Mouse (Mus musculus): Measurements from ENCODE around the gene Vps18. TPM values are rescaled to one million over a fixed set of nuclear protein-coding genes. Genes with fewer than 3 reads are reported as not detected.
A peak's percentile ranks its signal among the peaks of the same experiment; 100 is the strongest.

Vps18 gene
- total RNA-seq, 2 experiments from 2014 or later: 13.4 to 13.7 TPM

DNA sequence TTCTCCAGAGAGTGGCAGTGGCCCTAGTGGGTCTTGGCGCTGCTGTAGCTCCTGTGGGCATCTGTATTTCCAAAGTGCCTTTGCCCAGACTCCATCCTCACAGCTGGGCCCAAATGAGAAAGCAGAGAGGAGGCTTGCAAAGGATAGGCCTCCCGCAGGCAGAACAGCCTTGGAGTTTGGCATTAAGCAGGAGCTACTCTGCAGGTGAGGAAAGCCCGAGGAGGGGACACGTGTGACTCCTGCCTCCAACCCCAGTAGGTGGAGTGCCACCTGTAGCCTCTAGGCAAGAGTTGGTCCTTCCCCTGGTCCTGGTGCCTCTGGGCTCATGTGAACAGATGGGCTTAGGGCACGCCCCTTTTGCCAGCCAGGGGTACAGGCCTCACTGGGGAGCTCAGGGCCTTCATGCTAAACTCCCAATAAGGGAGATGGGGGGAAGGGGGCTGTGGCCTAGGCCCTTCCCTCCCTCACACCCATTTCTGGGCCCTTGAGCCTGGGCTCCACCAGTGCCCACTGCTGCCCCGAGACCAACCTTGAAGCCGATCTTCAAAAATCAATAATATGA is 46.5 kb downstream of the Vps18 start:
- DNase-seq: no peak
- intact Hi-C loops (cut with DNase I): no loop called here

DNA sequence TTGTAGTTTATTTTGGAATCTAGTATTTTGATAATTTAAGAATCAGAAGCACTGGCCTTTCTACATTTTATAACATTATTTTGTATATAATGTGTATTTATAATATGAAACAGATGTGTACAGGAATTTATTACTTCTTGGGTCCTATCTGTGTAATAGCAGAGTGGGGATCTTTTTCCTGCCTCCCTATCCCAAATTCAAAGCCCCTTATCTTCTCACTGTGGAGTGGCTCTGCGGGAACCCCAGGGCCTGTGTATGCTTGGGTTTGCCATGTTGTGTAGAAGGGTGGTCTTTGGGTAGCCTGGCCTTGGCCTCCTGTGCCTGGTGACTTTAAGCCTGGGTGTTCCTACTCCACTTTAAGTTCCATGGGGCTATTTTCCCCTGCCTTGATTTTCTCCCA is 47.0 kb downstream of the Vps18 start:
- no peak for DNase-seq
- intact Hi-C loops (cut with DNase I): no loop called here

DNA sequence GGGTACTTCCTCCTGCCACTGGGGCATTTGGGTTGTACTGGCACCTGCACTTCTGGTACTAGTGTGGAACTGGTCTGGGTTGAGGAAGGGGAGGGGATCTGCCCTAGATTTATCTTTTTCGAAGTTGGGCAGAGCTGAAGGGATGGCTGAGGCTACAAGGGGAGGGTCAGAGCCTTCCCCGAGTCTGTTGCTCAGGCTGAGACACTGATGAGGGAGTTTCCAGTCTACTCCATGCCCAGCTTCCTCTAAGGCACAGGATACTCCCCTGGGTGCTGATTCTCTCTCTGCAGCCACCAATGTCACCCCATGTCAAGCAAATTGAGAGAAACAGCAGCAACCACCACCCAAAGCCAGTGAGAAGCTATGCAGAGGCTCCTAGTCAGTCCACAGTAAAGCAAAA is 47.5 kb downstream of the Vps18 start:
- no peak for DNase-seq
- intact Hi-C loops (cut with DNase I): no loop called here

DNA sequence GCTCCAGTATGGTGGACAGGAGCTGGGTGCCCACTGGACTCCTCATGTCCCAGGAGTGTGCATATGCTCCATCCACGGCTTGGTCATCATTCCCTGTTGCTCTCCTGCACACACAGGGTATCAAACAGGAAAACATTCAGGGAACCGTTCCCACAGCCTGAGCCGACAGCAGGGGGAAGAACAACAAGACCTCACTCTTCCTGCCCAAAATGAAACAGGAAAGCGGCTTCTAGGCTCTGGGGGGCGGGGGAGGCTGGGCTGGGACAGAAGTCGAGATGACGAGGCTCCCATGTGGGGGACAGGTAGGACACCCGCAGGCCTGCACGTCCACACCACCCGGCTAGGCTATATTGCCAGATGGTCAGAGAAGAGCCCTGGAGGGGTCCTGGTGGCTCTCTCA is 47.9 kb downstream of the Vps18 start:
- DNase-seq: peak in 1 of 2 experiments; percentile 49
- intact Hi-C loops (cut with DNase I): no loop called here

DNA sequence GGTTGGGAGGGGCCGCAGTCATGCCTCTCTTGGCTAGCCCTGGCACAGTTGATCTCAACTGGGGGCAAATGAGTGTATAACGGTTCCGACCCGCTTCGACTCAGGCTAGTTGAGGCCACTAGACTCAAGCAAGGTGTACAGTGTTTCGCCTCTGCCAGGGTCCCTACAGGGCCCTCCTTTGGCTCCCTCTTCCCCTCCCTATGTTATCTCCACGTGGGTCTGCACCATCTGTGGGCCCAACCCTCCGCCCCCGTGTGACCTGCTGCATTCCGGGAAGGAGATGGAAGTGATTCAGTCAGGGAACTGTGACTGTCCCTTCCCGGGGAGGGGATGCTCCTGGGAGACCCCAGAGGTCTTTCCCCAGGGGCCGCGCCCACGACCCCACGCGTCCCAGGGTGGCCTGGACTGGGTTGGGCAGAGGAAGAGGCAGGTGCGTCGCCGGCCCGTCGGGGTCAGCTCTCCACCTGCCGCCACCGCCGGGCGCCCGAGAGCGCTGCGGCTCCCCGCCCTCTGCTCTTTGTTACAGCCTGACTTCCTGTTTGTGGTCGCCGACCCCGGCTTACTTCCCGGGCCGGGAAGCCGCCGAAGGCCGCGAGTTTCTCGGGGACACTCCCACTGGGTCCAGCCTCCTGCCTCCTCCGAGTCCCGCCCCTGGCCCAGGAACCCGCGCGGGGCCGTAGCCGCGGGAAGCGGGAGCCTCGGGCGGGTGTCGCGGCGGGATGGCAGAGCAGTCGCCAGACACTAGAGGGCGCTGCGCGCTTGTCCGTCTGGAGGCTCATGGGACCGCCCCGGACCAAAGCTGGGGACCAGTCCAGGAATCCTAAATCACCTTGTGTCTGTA is 49.1 kb downstream of the Vps18 start:
- intact Hi-C loops (cut with DNase I): loop anchor here (1.0 kb wide), 2 partner anchors 37 to 74 kb away; no protein-coding TSS in a partner anchor
- DNase-seq: peak; percentile 94 to 96

DNA sequence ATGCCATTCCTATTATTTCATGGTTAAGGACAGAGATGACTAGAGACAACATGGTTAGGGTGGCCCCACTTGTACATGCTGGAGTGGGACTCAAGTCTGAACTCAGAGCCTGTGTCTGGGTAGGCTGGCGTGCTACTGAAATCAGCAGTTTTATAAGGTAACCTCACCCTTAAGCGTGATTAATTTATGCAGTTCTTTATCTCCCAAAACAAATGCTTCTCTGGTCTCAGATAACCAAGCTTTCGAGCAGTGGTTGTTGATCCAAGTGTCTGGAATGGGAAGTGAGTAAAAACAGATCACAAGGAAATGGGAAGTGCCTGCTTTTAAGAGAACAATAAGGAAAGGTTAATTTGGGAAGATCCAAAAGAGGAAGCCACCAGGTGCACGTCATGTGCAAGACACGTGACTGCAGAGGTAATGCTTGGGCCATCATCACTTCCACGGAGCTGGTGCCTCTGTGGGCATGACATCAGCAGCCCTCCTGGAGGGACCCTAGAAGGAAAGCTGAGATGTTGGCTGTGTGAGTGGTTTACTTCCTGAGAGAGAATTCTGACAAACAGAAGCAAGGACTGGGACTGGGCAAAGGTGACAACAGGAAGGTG is 56.1 kb downstream of the Vps18 start:
- intact Hi-C loops (cut with DNase I): loop anchor here (5.0 kb wide), 1 partner anchor 33 kb away; no protein-coding TSS in a partner anchor
- no peak for DNase-seq

Other genes with a start within 250 kb of the Vps18 start
- 1 to 10 TPM; 6.7 to 9.1 TPM for gene Knl1, start 241.6 kb upstream of the Vps18 start, total RNA-seq (2021)
- gene Rad51, start 175.9 kb upstream of the Vps18 start, total RNA-seq (2021): 1 to 10 TPM; 4.7 to 6.6 TPM
- gene Rmdn3, start 131.7 kb upstream of the Vps18 start, total RNA-seq (2021): 10 to 100 TPM; 18.8 to 19.2 TPM
- 1 to 10 TPM; 1.3 to 2.9 TPM for gene Gchfr, start 121.0 kb upstream of the Vps18 start, total RNA-seq (2021)
- gene Gm14137, start 114.2 kb upstream of the Vps18 start, total RNA-seq (2021): not detected
- 10 to 100 TPM; 21.6 TPM for gene Zfyve19, start 80.1 kb upstream of the Vps18 start, total RNA-seq (2021)
- gene Dnajc17, start 79.9 kb upstream of the Vps18 start, total RNA-seq (2021): 10 to 100 TPM; 12.0 to 13.3 TPM
- not detected for gene Ppp1r14d, start 58.8 kb upstream of the Vps18 start, total RNA-seq (2021)
- gene Spint1, start 51.4 kb upstream of the Vps18 start, total RNA-seq (2021): not detected
- gene Rhov, start 17.5 kb upstream of the Vps18 start, total RNA-seq (2021): not detected
- 10 to 100 TPM; 23.8 to 27.9 TPM for gene Dll4, start 37.0 kb downstream of the Vps18 start, total RNA-seq (2021)
- 1 to 10 TPM; 3.5 to 7.5 TPM for gene Chac1, start 62.5 kb downstream of the Vps18 start, total RNA-seq (2021)
- gene Ino80, start 188.9 kb downstream of the Vps18 start, total RNA-seq (2021): 10 to 100 TPM; 13.7 to 14.7 TPM